Mouse (Mus musculus) hindbrain, embryonic 16.5 days (tissue): ENCODE data around the gene Coq8a. TPM values are rescaled to one million over a fixed set of nuclear protein-coding genes. Genes with fewer than 3 reads are reported as not detected.

Experiments
- ATAC-seq: fragments of 200-750 bp; cut with Nextera tagmentation; 2 replicates; pipeline ENCODE4 v1.8.0; 2017; ENCODE audit warnings: moderate TSS enrichment, moderate library complexity
- H3K27ac ChIP-seq: fragments of 300-500 bp; sonication (generic); 2 replicates; pipeline ENCODE4 v1.5.1; 2014; ENCODE audit warnings: low read depth, mild to moderate bottlenecking, control low read depth, low read length, moderate library complexity
- H3K27me3 ChIP-seq: fragments of 300-500 bp; sonication (generic); replicated peaks from 2 replicates; pipeline ENCODE4 v1.6.1; 2014; ENCODE audit warnings: low read length; ENCODE audit not compliant: control insufficient read depth, insufficient read depth
- H3K36me3 ChIP-seq: fragments of 300-500 bp; sonication (generic); 2 replicates; pipeline ENCODE4 v1.6.1; 2014; ENCODE audit warnings: mild to moderate bottlenecking, low read length, moderate library complexity, mixed read lengths; ENCODE audit not compliant: control insufficient read depth, insufficient read depth
- H3K4me1 ChIP-seq: fragments of 300-500 bp; sonication (generic); 2 replicates; pipeline ENCODE4 v1.6.1; 2014; ENCODE audit warnings: low read depth, low read length; ENCODE audit not compliant: control insufficient read depth, insufficient read depth
- H3K4me2 ChIP-seq: fragments of 300-500 bp; sonication (generic); 2 replicates; pipeline ENCODE4 v1.6.1; 2014; ENCODE audit warnings: mild to moderate bottlenecking, low read length, control low read depth, moderate library complexity
- H3K4me3 ChIP-seq: fragments of 300-500 bp; sonication (generic); 2 replicates; pipeline ENCODE4 v1.5.1; 2014; ENCODE audit warnings: mild to moderate bottlenecking, low read length, control low read depth, moderate library complexity
- H3K9ac ChIP-seq: fragments of 300-500 bp; sonication (generic); 2 replicates; pipeline ENCODE4 v1.6.1; 2014; ENCODE audit warnings: low read depth, mild to moderate bottlenecking, control low read depth, low read length, moderate library complexity
- H3K9me3 ChIP-seq: fragments of 300-500 bp; sonication (generic); 2 replicates; pipeline ENCODE4 v1.6.1; 2014; ENCODE audit warnings: mild to moderate bottlenecking, low read length, moderate library complexity; ENCODE audit not compliant: control insufficient read depth
- WGBS: fragments of 180-500 bp; shearing (Covaris S2); extraction: QIAGEN DNeasy Blood & Tissue Kit; methylation state at CpG from one replicate; pipeline ENCODE4 v1.1.7; 2014; 5-methylcytosine and 5-hydroxymethylcytosine counted together
- polyA plus RNA-seq: library from polyadenylated mRNA; unstranded; fragments of >200 nt; fragmentation: Nextera tagmentation; extraction: Ambion mirVana; gene quantifications from 2 replicates; pipeline ENCODE4 v1.2.1, GENCODE M21; 2015

The Coq8a gene
- polyA plus RNA-seq, 1 experiment from 2014 or later = 5.9 TPM

DNA sequence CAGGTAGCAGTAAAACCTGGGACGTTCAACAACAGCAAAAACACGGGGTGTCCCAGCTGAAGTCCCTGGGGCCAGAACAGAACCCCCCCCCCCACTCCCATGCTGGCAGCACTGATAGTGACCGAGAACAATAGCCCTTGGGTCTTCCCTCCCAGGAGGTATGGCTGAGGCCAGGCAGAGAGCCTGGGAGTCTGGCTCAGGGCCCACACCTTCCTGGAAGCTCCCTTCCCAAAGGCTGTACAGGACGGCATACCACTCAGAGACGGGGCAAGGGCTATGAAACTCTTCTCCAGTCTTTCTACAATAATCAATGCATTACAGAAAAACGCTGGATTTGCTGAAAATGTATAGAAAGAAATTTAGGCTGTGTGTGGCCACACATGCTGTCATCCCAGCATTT is 24.7 kb downstream of the Coq8a start:
- H3K4me1 ChIP-seq = no peaks in the 10 kb centered on the region
- ATAC-seq = 0 out of 2 replicates have a peak, but pooled peaks have one; percentile 16
- H3K9me3 ChIP-seq = no peaks in the 10 kb centered on the region
- no peaks in the 10 kb centered on the region for H3K36me3 ChIP-seq
- no peak overlapping the region for H3K4me2 ChIP-seq
- no peak overlapping the region for H3K27ac ChIP-seq
- no peaks in the 10 kb centered on the region for H3K27me3 ChIP-seq
- H3K9ac ChIP-seq = no peak overlapping the region
- WGBS = 58% methylated on average over 6 of the region's 6 CpGs
- no peak overlapping the region for H3K4me3 ChIP-seq

DNA sequence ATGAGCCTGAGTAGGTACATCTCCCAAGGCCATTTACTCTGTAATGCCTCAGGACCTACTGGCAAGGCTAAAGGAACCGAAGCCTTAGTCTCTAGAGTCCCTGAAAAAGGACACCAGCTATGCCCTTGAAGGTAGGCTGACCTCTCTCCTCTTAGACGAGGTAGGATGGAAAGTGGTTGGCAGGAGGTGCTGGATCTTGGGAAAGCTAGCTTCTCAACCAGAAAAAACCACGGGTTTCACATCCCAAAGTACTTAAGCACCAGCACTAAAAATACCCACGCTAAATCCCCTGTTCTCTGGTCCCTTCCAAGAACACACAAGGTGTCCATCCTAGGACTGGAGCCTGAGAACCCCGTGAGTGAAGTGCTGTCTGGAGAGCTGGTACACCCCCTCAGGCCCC is 26.4 kb downstream of the Coq8a start:
- ATAC-seq = no peak
- no peaks in the 10 kb centered on the region for H3K4me1 ChIP-seq
- H3K27ac ChIP-seq = no peak overlapping the region
- H3K27me3 ChIP-seq = no peaks in the 10 kb centered on the region
- H3K4me2 ChIP-seq = no peak overlapping the region
- 83% methylated on average over 5 of the region's 5 CpGs for WGBS
- H3K9me3 ChIP-seq = no peaks in the 10 kb centered on the region
- no peak overlapping the region for H3K4me3 ChIP-seq
- no peak overlapping the region for H3K9ac ChIP-seq
- no peaks in the 10 kb centered on the region for H3K36me3 ChIP-seq

GRCm38 (mm10) chr1:180172600-180172999 is 26.8 kb downstream of the Coq8a start:
- H3K4me3 ChIP-seq = no peak overlapping the region
- no peaks in the 10 kb centered on the region for H3K36me3 ChIP-seq
- H3K27ac ChIP-seq = no peak overlapping the region
- 89% methylated on average over 4 of the region's 4 CpGs for WGBS
- H3K9ac ChIP-seq = no peak overlapping the region
- H3K9me3 ChIP-seq = no peaks in the 10 kb centered on the region
- no peak for ATAC-seq
- H3K4me1 ChIP-seq = no peaks in the 10 kb centered on the region
- no peaks in the 10 kb centered on the region for H3K27me3 ChIP-seq
- H3K4me2 ChIP-seq = no peak overlapping the region

DNA sequence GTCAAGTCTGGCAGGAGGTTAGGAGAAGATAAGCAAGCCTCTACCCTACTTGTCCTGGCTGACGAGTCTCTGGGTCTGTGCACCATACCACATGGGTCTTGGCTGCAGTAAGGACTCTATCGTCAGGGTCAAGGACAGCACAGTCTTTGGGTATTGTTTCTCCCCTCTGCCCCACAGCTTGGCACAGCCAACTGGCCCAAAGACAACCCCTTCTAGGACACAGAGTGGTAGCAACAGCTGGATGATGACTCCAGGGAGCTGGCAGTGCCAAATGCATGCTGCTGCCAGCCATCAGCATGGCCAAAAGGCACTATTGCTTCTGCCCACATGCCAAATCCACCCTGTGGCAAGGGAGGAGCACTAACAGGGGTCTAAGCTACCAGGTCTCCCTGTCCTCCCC is 27.5 kb downstream of the Coq8a start:
- no peak for ATAC-seq
- Histone ChIP-seq H3K36me3 (no peaks in the 10 kb centered on the region), H3K4me2 (no peak overlapping the region), H3K9ac (no peak overlapping the region), H3K9me3 (no peaks in the 10 kb centered on the region), H3K27ac (no peak overlapping the region), H3K4me3 (no peak overlapping the region), H3K4me1 (no peaks in the 10 kb centered on the region), H3K27me3 (no peaks in the 10 kb centered on the region)
- WGBS = 74% methylated on average over 2 of the region's 2 CpGs

GRCm38 (mm10) chr1:180170071-180170470 is 29.3 kb downstream of the Coq8a start:
- Histone ChIP-seq H3K4me1 (no peaks in the 10 kb centered on the region), H3K36me3 (no peaks in the 10 kb centered on the region)
- WGBS = 88% methylated on average over 8 of the region's 8 CpGs

GRCm38 (mm10) chr1:180169161-180169560 is 30.2 kb downstream of the Coq8a start:
- Histone ChIP-seq H3K9me3 (no peaks in the 10 kb centered on the region), H3K4me3 (no peak overlapping the region), H3K9ac (no peak overlapping the region), H3K36me3 (no peaks in the 10 kb centered on the region), H3K4me1 (no peaks in the 10 kb centered on the region), H3K27ac (no peak overlapping the region), H3K4me2 (no peak overlapping the region), H3K27me3 (no peaks in the 10 kb centered on the region)
- WGBS = 91% methylated on average over 7 of the region's 7 CpGs
- ATAC-seq = no peak

More at GRCm38 (mm10) chr1:180170071-180170470, 29.3 kb downstream of the Coq8a start:
- Histone ChIP-seq H3K9ac (no peak overlapping the region), H3K9me3 (no peaks in the 10 kb centered on the region), H3K27ac (no peak overlapping the region), H3K27me3 (no peaks in the 10 kb centered on the region), H3K4me2 (no peak overlapping the region), H3K4me3 (no peak overlapping the region)
- ATAC-seq = no peak

DNA sequence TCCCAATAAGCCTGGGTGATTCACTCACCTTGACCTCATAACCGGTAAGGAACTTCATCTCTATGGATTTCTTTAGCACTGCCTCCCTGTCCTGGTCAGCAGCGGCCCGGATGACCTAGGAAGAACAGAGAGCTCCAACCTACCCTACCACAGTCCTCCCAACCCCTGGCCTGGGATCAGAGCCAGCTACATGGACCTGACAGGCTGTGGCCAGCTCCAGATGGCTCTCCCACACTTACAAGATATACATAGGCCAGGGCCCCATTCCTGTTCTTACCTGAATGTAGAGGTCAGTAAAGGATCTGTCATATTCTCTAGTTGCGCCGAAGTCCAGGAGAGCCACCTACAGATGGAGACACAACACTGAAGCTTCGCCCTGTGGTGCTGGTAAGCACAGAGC is 31.1 kb downstream of the Coq8a start:
- H3K4me1 ChIP-seq = no peaks in the 10 kb centered on the region
- H3K9me3 ChIP-seq = no peaks in the 10 kb centered on the region
- H3K27me3 ChIP-seq = no peaks in the 10 kb centered on the region
- no peak for ATAC-seq
- H3K36me3 ChIP-seq = no peaks in the 10 kb centered on the region
- no peak overlapping the region for H3K4me2 ChIP-seq
- no peak overlapping the region for H3K27ac ChIP-seq
- WGBS = 98% methylated on average over 6 of the region's 6 CpGs
- no peak overlapping the region for H3K4me3 ChIP-seq
- no peak overlapping the region for H3K9ac ChIP-seq

GRCm38 (mm10) chr1:180166533-180166932 is 32.9 kb downstream of the Coq8a start:
- H3K27ac ChIP-seq = no peak overlapping the region
- no peak overlapping the region for H3K4me3 ChIP-seq
- WGBS = 87% methylated on average over 5 of the region's 5 CpGs
- H3K27me3 ChIP-seq = no peaks in the 10 kb centered on the region
- no peaks in the 10 kb centered on the region for H3K9me3 ChIP-seq
- ATAC-seq = no peak
- H3K4me1 ChIP-seq = no peaks in the 10 kb centered on the region
- no peak overlapping the region for H3K4me2 ChIP-seq
- peaks cover 6% of the 10 kb centered on the region for H3K36me3 ChIP-seq
- no peak overlapping the region for H3K9ac ChIP-seq

GRCm38 (mm10) chr1:180162986-180163385 is 36.4 kb downstream of the Coq8a start:
- Histone ChIP-seq H3K4me2 (no peak overlapping the region), H3K4me3 (no peak overlapping the region), H3K9ac (no peak overlapping the region), H3K4me1 (no peaks in the 10 kb centered on the region), H3K27me3 (no peaks in the 10 kb centered on the region), H3K9me3 (no peaks in the 10 kb centered on the region), H3K36me3 (peaks cover 14% of the 10 kb centered on the region), H3K27ac (no peak overlapping the region)
- no peak for ATAC-seq
- WGBS = 92% methylated on average over 7 of the region's 7 CpGs
